Mouse (Mus musculus) layer of hippocampus, adult 8-10 months (tissue): ENCODE results near the gene Kremen2. TPM values are rescaled to one million over a fixed set of nuclear protein-coding genes. Genes with fewer than 3 reads are reported as not detected.

Experiments used
- total RNA-seq, 4 experiments: library from RNA; stranded (reverse); gene quantifications; 2 replicates each; pipeline ENCODE4 v1.2.4; 2022

The Kremen2 gene
- total RNA-seq, 4 experiments from 2014 or later, result 0.51 to 1.3 (median 0.68) TPM

Other genes with a start within 250 kb of the Kremen2 start
- gene Zfp213, start 181.6 kb downstream of the Kremen2 start, total RNA-seq, result 1 to 10 TPM; 6.2 to 8.4 (median 7.1) TPM
- gene Zfp13, start 146.3 kb downstream of the Kremen2 start, total RNA-seq, result 10 to 100 TPM; 28.9 to 32.6 (median 31.6) TPM
- gene Zscan10, start 145.0 kb downstream of the Kremen2 start, total RNA-seq, result not detected
- gene Mmp25, start 100.6 kb downstream of the Kremen2 start, total RNA-seq, result under 1 TPM; 0.19 to 0.34 (median 0.26) TPM
- not detected for gene Bicdl2, start 85.3 kb downstream of the Kremen2 start, total RNA-seq
- 100 to 1,000 TPM; 104 to 122 (median 108) TPM for gene Hcfc1r1, start 72.2 kb downstream of the Kremen2 start, total RNA-seq
- gene Thoc6, start 72.0 kb downstream of the Kremen2 start, total RNA-seq, result 1 to 10 TPM; 7.0 to 8.6 (median 7.4) TPM
- gene Tnfrsf12a, start 68.4 kb downstream of the Kremen2 start, total RNA-seq, result 1 to 10 TPM; 6.4 to 9.8 (median 7.4) TPM
- not detected for gene Cldn6, start 66.6 kb downstream of the Kremen2 start, total RNA-seq
- under 1 TPM in 1 of 4 experiments, not detected in 3; 0.68 TPM for gene Cldn9, start 61.8 kb downstream of the Kremen2 start, total RNA-seq
- under 1 TPM; 0.16 to 0.81 (median 0.32) TPM for gene 1520401A03Rik, start 23.1 kb downstream of the Kremen2 start, total RNA-seq
- 1 to 10 TPM; 4.3 to 5.2 (median 4.7) TPM for gene Pkmyt1, start 19.5 kb downstream of the Kremen2 start, total RNA-seq
- 10 to 100 TPM; 53.1 to 56.9 (median 53.6) TPM for gene Paqr4, start 5.0 kb downstream of the Kremen2 start, total RNA-seq
- gene Flywch1, start 25.8 kb upstream of the Kremen2 start, total RNA-seq, result 100 to 1,000 TPM; 324 to 395 (median 358) TPM
- 10 to 100 TPM in 2 of 4 experiments, 1 to 10 TPM in 2; 8.1 to 11.7 (median 10.1) TPM for gene Flywch2, start 40.2 kb upstream of the Kremen2 start, total RNA-seq
- gene Srrm2, start 44.7 kb upstream of the Kremen2 start, total RNA-seq, result 100 to 1,000 TPM; 503 to 777 (median 666) TPM
- gene Elob, start 83.3 kb upstream of the Kremen2 start, total RNA-seq, result 100 to 1,000 TPM; 314 to 381 (median 345) TPM
- under 1 TPM in 1 of 4 experiments, not detected in 3; 0.38 TPM for gene Prss33, start 90.2 kb upstream of the Kremen2 start, total RNA-seq
- not detected for gene Prss32, start 98.0 kb upstream of the Kremen2 start, total RNA-seq
- 1 to 10 TPM; 1.8 to 2.3 (median 2.0) TPM for gene Prss41, start 98.3 kb upstream of the Kremen2 start, total RNA-seq
- not detected for gene Prss21, start 122.2 kb upstream of the Kremen2 start, total RNA-seq
- gene Dcpp1, start 135.0 kb upstream of the Kremen2 start, total RNA-seq, result not detected
- gene Dcpp2, start 135.0 kb upstream of the Kremen2 start, total RNA-seq, result not detected
- not detected for gene Dcpp3, start 171.6 kb upstream of the Kremen2 start, total RNA-seq
- not detected for gene Sbp, start 195.8 kb upstream of the Kremen2 start, total RNA-seq
- not detected for gene Sbpl, start 209.4 kb upstream of the Kremen2 start, total RNA-seq
- under 1 TPM in 1 of 4 experiments, not detected in 3; 0.45 TPM for gene Prss30, start 234.7 kb upstream of the Kremen2 start, total RNA-seq